Mouse (Mus musculus) inflammation-experienced regulatory T-cells, adult 16 weeks (primary cell): ENCODE data around the gene St3gal5. TPM values are rescaled to one million over a fixed set of nuclear protein-coding genes. Genes with fewer than 3 reads are reported as not detected.

Source experiments
- polyA plus RNA-seq: library from polyadenylated mRNA; unstranded; fragments of 100-300 nt; shearing (Covaris generic); gene quantifications from one replicate; pipeline ENCODE4 v1.2.1, GENCODE M21; 2017

The St3gal5 gene
- polyA plus RNA-seq: 1.8 TPM

GRCm38 (mm10) chr6:72097181-72097995 lies at the start of gene St3gal5:
TSS of gene St3gal5 (plus strand) at chr6:72097592.

Other genes starting within 250 kb of the St3gal5 start
- gene Ptcd3, start 188.8 kb upstream of the St3gal5 start, polyA plus RNA-seq: 85.4 TPM
- 43.7 TPM for gene Polr1a, start 188.5 kb upstream of the St3gal5 start, polyA plus RNA-seq
- not detected for gene Atoh8, start 138.0 kb downstream of the St3gal5 start, polyA plus RNA-seq
- gene Sftpb, start 207.0 kb downstream of the St3gal5 start, polyA plus RNA-seq: not detected
- 26.7 TPM for gene Usp39, start 247.6 kb downstream of the St3gal5 start, polyA plus RNA-seq
- gene 0610030E20Rik, start 249.7 kb downstream of the St3gal5 start, polyA plus RNA-seq: 45.7 TPM